Mouse (Mus musculus): ENCODE data around the gene Fhod1. TPM values are rescaled to one million over a fixed set of nuclear protein-coding genes. Genes with fewer than 3 reads are reported as not detected.
A peak's percentile ranks its signal among the peaks of the same experiment; 100 is the strongest.

The Fhod1 gene
- total RNA-seq, 2 experiments from 2014 or later, result 6.5 to 9.6 TPM

DNA sequence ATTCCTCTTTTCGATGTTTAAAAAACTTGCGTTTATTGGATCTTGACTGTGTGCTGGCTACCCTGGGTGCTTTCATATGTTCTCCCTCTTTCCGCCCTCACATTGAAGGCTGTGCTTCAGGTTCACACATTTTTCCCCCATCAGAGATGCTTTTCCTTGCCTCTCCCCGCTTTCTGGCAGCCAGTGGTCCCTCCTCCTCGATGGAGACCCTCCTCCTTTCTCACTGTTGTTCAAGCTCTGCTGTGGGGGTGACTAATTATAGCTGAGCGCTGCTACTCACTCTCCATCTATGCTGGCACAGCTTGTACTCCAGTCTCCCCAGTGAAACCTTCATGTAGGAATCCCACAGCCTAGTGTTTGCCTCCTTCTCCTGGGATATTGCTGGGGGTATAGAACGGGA lies 2.4 kb upstream of the Fhod1 start:
- no peak for DNase-seq
- intact Hi-C loops (cut with DNase I), result no loop called here

DNA sequence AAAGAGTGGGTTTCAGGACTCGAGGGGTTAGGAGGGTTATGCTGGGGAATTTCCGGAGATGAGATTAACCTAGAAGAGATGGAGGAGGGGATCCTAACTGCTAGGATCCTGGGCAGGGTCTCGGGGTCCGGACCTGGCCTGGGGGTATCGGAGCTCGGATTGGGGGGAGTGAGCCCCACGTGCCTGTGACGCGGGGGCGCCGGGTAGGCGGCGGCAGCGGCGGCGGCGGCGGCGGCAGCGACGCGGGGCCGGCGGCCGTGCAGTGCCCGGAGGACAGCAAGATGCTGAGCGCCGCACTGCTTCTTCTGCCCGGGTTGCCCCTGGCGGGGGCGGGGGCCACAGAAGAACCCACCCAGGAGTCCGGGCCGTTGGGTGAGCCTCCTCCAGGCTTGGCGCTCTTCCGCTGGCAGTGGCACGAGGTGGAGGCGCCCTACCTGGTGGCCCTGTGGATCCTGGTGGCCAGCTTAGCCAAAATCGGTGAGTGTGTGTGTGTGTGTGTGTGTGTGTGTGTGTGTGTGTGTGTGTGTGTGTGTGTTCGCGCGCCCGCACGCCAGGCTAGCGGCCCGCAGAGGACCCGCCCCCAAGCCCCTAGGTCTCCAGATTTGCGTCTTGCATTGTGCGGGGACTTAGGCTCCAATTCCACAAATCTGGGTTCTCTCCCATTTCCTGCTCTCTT lies 1.5 kb upstream of the Fhod1 start:
- DNase-seq, result no peak

DNA sequence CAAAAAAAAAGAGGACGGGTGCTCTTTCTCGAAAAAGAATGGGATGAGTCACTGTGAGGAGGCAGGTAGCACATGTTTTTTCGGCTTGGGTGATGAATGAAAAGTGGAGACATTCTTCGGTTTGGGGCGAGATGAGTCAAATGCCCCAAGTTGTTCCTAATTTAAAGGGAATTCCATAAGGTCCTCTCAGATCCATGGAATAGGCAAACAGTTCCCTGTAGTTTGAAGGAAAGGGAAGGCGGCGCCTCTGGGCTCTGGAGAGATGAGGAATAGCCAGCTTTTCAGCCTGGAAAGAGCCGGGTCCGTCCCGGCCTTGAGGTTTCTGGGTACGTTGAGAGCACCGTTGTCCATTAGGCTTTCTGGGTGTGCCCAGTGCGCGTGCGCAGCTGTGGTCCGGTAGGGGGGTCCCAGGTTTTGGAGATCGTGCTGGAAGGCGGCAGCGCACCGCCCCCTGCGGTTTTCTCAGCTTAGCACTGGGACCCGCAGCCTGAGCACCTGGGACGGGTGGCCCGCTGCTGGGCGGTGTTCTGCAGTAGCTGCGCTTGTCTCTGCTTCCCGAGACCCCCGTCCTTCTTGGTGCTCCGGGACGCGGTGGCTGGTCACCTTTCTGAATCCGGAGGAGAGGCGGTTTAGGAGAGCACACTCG lies 820 bp upstream of the Fhod1 start, which contains the start of gene Slc9a5:
TSS of gene Slc9a5 (plus strand) at position 394 of the 646 bp plus-strand sequence.
- DNase-seq, result peak; percentile 41 to 51
- intact Hi-C loops (cut with DNase I), result no loop called here

More for the DNA sequence above, 1.5 kb upstream of the Fhod1 start:
- intact Hi-C loops (cut with DNase I), result no loop called here

DNA sequence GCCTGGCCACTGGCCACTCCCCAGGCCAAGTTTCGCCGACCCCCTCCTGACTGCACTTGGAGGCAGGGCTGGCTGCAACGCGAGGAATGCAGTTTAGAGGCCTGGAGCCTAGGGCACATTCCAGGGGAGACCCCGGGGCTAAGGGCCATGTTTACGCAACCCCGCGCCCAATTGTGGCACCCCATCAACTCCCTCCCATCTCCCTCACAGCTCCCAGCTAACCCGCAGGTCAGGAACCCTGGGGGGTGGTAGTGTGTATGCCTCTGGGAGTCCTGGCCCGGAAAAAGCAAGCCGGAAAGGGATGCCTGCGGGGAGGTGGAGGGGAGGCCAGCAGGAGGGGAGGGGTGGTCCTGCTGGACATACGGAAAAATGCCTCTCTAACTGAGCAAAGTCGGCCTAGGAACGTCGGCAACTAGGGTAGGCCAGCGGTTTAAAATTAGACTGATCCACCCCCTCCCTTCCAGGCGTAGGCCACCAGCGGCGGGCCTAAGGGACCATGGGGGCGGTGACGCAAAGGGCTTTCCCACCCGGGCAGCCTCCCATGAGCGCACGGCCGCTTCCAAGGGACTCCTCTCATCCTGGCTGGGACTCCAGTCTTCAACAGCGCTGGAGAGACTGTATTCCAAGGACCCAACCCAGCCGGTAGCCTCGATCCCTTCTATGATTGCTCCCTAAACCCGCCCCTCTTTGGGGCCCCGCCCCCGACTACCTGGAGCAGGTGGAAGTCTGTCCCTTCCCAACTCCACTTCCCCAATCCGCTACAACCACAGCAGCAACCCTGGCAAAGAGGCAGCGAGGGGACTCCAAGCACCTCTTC lies 934 bp downstream of the Fhod1 start:
- intact Hi-C loops (cut with DNase I), result loop anchor here (2.0 kb wide), 1 partner anchor 20 kb away; the partner anchor contains the start of genes Lrrc29 and Tmem208
- DNase-seq, result peak; percentile 72 to 79

DNA sequence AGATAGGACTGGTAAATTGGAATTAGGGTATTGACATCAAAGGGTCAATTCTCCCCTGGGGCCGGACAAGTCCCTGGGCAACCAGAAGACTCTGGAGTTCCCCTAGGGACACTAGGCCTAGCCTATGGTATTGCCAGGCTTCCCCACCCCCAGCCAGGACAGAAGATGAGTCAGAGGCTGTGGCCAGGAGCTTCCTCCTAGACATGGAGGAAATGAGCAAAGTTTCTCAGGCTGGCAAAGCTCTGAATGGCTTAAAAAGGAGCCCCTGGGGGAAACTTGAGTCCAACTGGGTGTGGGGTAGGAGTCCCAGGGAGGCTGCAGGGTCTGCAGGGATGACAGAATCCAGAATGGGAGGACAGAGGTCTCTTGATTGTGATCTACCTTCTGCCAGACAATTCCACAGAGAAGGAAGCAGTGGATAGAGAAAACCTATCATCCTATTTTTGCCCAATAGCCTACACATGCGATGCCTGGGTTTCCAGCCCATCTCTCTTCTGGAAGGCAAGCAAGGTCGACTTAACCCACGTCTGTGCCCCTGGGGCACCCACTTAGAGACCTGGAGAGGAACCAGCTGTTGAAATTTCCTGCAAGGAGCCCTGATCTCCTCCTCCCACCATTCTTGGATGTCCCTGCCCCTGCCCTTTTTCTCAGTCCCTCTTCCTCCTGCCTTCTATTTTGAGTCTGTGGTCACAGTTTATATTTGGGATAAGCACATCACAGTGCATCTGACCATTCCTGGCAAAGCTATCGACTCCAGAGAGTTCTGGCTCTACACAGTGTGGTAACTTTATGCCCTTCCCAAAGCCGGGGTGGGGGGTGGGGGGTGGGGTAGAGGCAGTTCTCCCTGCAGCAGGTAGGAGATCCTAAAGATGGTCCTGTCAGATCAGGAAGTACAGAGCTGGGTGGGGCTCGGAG lies 2.4 kb downstream of the Fhod1 start:
- DNase-seq, result peak in 1 of 2 experiments; percentile 32
- intact Hi-C loops (cut with DNase I), result no loop called here

DNA sequence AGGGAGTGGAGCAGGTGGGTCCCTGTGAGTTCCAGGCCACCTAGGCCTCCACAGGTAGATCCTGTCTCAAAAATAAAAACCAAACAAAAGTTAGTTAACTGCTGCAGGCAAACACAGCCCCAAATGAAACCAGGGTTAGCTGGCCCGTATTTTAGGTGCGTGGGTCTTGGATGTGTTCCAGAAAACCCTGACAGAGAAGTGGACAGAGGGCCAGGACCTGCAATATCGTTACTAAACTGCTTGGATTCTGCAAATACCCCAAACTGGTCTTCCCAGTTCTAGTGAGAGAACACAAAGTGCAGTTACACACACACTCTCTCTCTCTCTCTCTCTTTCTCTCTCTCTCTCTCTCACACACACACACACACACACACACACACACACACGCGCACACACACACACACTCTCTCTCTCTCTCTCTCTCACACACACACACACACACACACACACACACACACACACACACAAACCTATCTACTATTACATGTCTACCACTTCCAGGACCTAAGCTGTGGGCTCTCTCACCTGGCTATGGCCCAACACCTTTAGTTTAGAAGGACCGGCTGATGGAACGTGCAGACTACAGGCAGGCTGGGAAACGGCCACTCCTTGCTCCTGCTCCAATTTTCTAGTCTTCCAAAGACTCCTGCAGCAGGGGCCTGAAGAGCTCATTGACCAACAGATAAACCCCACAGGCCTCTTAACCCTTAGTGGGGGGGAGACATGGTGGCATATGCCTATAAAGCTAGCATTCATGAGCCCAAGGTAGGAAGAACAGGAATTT lies 3.8 kb downstream of the Fhod1 start:
- no peak for DNase-seq
- intact Hi-C loops (cut with DNase I), result no loop called here

DNA sequence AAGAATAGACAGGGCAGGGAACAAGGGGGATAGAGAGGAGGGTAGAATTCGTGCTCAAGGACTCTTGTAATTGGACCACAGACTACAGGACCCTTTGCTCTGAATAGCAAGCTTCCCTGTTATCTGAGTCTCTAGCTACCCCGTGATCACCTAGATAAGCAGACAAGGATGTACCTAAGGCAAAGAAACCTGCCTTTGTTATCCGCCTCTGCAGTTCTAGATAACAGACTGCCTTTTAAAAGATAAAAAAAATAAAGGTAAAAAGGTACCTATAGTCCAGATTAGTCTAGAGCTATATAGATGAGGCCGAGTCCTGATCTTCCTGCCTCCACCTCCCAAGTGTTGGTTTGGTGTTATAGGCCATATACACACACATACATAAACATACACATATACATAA lies 5.0 kb downstream of the Fhod1 start:
- intact Hi-C loops (cut with DNase I), result no loop called here
- no peak for DNase-seq

DNA sequence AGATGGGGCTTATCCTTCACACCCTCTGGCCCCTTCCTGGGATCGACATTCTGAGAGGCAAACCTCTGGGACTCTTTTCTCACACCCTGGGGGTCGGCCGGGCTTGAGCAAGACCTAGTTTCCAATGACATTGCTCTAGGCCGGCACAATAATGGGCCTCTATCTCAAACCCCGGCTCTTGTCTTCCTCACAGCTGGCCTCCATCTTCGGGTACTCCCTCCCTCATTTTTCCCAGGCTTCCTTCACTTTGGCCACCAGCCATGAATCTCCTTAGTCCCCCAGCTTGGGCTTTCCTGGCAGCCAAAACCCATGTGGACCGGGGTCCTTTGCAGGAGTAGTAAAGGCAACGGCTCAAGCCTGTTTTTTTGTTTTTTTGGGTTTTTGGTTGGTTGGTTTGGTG lies 6.4 kb downstream of the Fhod1 start:
- DNase-seq, result no peak
- intact Hi-C loops (cut with DNase I), result no loop called here

DNA sequence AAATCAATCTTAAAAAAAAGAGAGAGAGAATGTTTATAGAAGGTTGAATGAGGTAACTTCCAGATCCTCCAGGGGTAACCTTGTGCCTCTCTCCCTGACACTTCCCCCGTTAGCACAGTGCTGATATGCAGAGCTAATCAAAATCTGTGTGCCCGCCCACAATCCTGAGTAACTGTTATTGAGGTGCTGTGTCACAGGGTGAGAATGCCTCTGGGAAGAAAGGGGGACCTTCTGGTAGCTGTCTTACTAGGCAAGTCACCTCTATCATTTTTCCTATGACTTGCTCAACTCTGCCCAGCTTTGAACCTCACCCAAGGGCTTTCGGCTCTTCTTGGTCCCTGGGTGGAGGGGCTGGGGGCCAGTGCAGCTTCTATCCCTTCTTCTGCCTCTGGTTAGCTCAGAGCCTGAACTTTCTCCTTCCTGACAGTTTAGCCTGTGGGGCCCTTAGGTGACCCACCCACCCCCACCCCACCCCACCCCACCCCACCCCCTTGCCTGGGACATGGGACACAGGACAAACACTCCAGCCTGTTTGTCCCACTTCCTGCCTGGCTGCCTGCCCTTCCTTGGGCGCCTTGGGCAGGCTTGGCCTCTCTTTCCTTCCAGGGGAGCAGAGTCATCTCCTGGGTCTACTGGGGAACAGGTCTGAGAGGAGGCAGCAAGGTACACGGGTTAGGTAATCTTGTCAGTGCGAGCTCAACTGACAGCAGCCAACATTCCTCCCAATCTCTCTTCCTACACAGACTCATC lies 7.7 kb downstream of the Fhod1 start:
- no peak for DNase-seq
- intact Hi-C loops (cut with DNase I), result loop anchor here (1.0 kb wide), 1 partner anchor 13 kb away; no protein-coding TSS in a partner anchor

DNA sequence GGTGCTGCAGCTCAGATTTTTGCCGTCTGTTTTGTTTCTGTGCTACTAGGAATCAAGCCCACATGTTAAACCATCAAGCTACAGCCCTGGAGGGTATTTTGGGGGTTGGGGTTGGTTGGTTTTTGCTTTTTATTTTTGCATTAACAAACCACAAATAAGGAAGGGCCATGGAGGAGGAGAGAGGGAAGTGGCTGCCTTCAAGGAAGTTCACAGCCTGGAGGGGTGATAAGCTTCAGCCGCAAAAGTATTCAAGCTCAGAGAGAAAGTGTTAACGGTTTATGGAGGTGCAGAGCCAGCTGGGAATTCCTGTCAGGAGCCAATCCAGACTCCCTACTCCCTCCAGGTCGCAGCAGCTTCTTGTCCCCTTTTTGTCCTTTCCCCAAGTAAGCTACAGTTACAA lies 8.8 kb downstream of the Fhod1 start:
- intact Hi-C loops (cut with DNase I), result no loop called here
- DNase-seq, result no peak

DNA sequence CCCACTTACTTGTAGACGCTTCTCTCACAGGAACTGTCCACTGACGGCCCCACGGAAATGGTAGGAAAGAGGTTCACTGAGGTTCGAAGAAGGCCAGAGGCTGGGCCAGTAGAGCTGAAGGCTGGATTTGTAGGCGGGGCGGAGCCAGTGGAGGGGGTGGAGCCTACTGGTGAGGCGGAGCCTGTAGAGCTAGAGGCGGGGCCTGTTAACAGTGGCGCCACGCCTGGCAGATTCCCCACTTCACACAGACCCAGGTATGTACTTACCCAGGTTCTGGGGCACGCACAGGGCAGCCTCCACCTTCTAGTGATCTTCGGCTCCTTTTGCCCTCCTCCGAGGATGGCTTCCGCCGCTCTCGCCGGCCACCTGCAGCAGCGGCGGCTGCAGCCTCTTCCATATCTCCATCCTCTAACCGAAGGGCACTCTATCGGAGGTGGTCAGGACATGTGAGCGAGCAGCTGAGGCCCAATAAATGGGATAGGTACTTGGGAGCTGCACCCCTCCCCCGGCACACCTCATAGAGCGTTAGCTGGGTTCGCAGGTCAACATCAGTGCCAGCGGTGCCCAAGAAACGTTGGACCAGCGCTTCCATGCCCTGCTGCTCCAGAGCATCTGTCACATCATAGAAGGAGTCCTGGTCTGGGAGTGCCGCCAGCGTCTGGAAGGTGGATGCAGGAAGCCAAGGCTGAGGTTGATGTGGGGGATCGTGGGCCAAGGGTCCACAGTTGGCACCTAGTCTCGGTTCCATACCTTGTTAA lies 11.2 kb downstream of the Fhod1 start:
- DNase-seq, result no peak
- intact Hi-C loops (cut with DNase I), result no loop called here

DNA sequence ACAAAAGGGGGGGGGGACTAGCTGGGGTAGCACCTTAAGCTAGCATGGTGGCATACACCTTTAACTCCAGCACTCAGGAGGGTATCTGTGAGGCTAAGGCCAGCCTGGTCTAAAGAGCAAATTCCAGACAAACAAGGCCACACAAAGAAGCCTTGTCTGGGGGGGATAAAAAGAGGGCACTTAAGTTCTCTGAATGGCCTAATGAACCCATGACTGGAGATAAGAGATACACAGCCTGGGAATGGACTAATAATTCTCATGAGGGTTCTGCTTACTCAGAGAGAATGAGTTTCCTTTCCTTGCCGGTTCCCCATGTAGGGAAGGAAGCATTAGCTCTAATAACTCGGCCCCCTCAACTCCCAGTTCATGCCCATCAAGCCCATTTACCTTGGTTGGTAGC lies 15.2 kb downstream of the Fhod1 start:
- no peak for DNase-seq
- intact Hi-C loops (cut with DNase I), result no loop called here

DNA sequence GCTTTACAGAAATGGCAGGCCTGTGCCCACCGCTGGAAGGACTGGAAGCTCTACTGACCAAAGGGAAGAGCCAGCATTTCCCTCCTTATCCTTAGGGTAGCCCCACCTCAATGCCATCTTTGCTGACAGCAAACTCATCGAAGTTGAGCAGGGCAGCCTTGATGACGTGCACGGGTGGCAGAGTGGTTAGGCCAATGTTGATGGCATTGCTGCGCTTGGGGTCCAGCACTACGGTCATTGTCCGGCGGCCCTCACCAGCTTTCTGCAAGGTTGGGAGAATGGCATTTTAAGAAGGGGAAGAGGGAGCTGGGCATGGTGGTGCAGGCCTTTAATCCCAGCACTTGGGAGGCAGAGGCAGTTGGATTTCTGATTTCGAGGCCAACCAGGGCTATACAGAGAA lies 15.8 kb downstream of the Fhod1 start:
- DNase-seq, result no peak
- intact Hi-C loops (cut with DNase I), result no loop called here

DNA sequence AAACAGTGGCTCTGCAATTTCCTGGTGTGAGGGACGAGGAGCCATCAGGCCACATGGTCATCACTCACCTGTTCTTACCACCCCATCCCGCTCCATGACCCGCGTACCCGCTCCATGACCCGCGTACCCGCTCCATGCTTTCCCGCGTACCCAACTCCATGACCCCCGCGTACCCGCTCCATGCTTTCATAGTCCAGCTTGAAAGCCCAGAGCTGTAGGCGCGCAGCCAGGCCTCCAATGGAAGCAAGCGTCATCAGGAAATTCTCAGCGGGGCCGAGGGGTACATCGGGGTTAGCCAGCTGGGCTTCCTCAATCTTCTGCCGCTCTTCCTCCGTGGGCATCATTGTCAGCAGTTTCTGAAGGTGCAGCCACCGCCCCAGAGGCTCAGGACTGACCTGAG lies 16.3 kb downstream of the Fhod1 start:
- intact Hi-C loops (cut with DNase I), result no loop called here
- DNase-seq, result no peak

DNA sequence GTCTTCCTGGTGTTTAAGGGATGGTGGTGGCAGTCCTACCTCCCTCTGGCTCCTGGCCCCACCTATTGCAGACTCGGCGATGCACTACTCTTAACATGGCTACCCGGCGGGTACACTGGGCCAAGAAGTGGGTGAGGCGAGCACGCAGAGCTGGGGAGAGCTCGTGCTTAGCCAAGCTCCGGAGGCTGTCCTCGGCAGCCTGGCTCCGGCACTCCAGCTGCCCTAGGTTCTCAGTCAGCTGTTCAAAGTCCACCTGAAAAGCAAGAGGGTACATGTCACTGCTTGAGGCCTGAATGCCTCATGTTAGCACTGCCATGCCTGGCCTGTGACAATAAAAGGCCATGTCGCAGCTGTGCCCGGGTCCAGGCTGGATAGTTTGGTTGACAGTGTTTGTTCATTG lies 17.4 kb downstream of the Fhod1 start:
- intact Hi-C loops (cut with DNase I), result no loop called here
- DNase-seq, result no peak

DNA sequence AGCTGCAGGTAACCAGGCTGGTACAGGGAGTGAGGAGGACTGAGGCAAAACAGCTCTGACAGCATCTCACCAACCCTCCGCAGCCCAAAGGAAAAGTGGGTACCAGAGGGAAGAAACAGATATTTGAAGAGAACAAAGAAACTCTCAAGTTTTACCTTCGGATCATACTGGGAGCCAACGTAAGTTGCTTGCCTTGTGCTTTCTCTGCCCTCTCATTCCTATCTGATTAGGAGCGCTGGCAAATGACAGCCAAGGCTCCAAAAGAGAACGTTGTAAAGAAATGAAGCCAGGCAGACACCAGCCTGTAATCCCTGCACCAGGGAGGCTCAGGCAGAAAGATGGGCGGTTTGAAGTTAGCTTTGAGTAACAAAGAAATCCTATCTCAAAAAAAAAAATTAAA lies 20.8 kb downstream of the Fhod1 start:
- intact Hi-C loops (cut with DNase I), result loop anchor here (1.0 to 2.0 kb wide), 3 partner anchors 13 to 29 kb away; partner anchors contain the start of gene Fhod1
- no peak for DNase-seq

DNA sequence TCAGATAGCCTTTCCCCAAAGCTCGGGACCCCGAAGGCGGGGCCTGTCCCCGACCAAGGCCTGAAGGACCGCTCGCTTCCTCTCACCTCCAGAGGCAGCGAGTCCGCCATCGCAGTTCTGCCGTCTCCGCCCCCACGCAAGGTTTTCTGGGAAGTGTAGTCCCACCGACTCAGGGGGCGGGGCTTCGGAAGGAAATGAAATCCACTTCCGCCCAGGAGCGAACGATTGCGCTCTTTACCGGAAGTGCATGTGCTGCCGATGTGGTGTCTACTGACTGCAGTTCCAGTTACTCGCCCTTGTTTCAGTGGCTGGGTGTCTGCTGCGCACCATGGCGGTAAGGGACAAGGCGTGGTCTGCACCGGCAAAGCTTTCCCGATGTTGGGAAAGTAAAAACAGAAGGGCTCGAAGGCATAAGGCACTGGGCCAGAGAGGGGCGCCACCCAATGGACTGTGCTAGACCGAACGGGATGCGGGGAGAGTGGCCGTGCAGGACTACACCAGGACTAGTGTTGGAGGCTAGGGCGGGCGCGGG lies 21.5 kb downstream of the Fhod1 start, which contains the start of the genes Lrrc29 and Tmem208:
TSS of gene Lrrc29 (minus strand) at position 138 of the 532 bp plus-strand sequence.
TSS of gene Tmem208 (plus strand) at position 214 of the 532 bp plus-strand sequence.
- intact Hi-C loops (cut with DNase I), result loop anchor here (1.0 to 2.0 kb wide), 2 partner anchors 21 to 28 kb away; partner anchors contain the start of gene Fhod1
- peak; percentile 96 to 97 for DNase-seq

Data from heart, postnatal 36 days (tissue).